Mouse (Mus musculus) ES-E14 (cell line): Measurements from ENCODE around the gene Tnnc2. TPM values are rescaled to one million over a fixed set of nuclear protein-coding genes. Genes with fewer than 3 reads are reported as not detected.

Source experiments
- DNase-seq: peaks from one replicate; pipeline ENCODE4 v3.0.0-alpha.2; 2013; ENCODE audit warnings: low read depth, low spot score
- H3K27ac ChIP-seq: 2 replicates; pipeline ENCODE4 v1.5.1; 2012; ENCODE audit warnings: low read depth, mild to moderate bottlenecking, low read length, moderate library complexity, mixed read lengths; ENCODE audit not compliant: poor library complexity, insufficient read depth, severe bottlenecking
- H3K36me3 ChIP-seq: 2 replicates; pipeline ENCODE4 v1.6.1; 2012; ENCODE audit warnings: mild to moderate bottlenecking, low read length, moderate library complexity, mixed read lengths; ENCODE audit not compliant: control insufficient read depth, poor library complexity, insufficient read depth, severe bottlenecking
- H3K4me1 ChIP-seq, 2 experiments: fragments of 150-350 bp in 1 of 2; sonication (generic) in 1 of 2; 2 replicates each; pipeline ENCODE4 v1.6.1; 2012; ENCODE audit warnings: low read length in 2 of 2, mild to moderate bottlenecking in 1 of 2, mixed read lengths in 1 of 2; ENCODE audit not compliant: control insufficient read depth in 2 of 2, insufficient read depth in 2 of 2, poor library complexity in 1 of 2
- H3K4me3 ChIP-seq, 2 experiments: fragments of 150-350 bp in 1 of 2; sonication (generic) in 1 of 2; 2 replicates each; pipeline ENCODE4 v1.5.1; 2012; ENCODE audit warnings: low read length in 2 of 2, low read depth in 1 of 2, mild to moderate bottlenecking in 1 of 2, mixed read lengths in 1 of 2; ENCODE audit not compliant: insufficient read depth in 1 of 2, poor library complexity in 1 of 2, severe bottlenecking in 1 of 2
- H3K9ac ChIP-seq: 2 replicates; pipeline ENCODE4 v1.6.1; 2012; ENCODE audit warnings: low read depth, mild to moderate bottlenecking, low read length, mixed read lengths; ENCODE audit not compliant: poor library complexity, insufficient read depth, severe bottlenecking
- H3K9me3 ChIP-seq: fragments of 150-350 bp; sonication (generic); 2 replicates; pipeline ENCODE4 v1.6.1; 2012; ENCODE audit warnings: low read depth, mild to moderate bottlenecking, low read length; ENCODE audit not compliant: control insufficient read depth, insufficient read depth
- CHD2 ChIP-seq: IDR thresholded peaks from 2 replicates; pipeline ENCODE4 v1.6.1; 2014; ENCODE audit warnings: mild to moderate bottlenecking, low read depth, low read length, inconsistent platforms
- HCFC1 ChIP-seq: IDR thresholded peaks from 2 replicates; pipeline ENCODE4 v1.6.1; 2012; ENCODE audit warnings: low read length, inconsistent platforms, borderline replicate concordance; ENCODE audit not compliant: insufficient read depth
- MAFK ChIP-seq: IDR thresholded peaks from 2 replicates; pipeline ENCODE4 v1.6.1; 2014; ENCODE audit warnings: mild to moderate bottlenecking, low read depth, low read length, inconsistent platforms; ENCODE audit not compliant: insufficient read depth
- ZC3H11A ChIP-seq: IDR thresholded peaks from 2 replicates; pipeline ENCODE4 v1.6.1; 2012; ENCODE audit warnings: low read depth, mild to moderate bottlenecking, inconsistent platforms, low read length, borderline replicate concordance
- ZNF384 ChIP-seq: IDR thresholded peaks from 2 replicates; pipeline ENCODE4 v1.6.1; 2012; ENCODE audit warnings: low read depth, low read length, inconsistent platforms
- in situ Hi-C, 2 experiments: fragments of 600-800 bp; cut with MboI; formaldehyde crosslinking; loops; one replicate each; pipeline ENCODE4 v1.15.1; 2025; ENCODE audit warnings: low sequenced_read_pairs in 2 of 2, inconsistent platforms in 1 of 2; ENCODE audit not compliant: unreplicated experiment in 2 of 2
- total RNA-seq: library from RNA; depleted of rRNA; stranded (reverse); fragments of 300-350 nt; gene quantifications from 2 replicates; pipeline ENCODE4 v1.2.3, GENCODE M21; 2012

Tnnc2 gene
- total RNA-seq, 1 experiment, result 1.7 TPM

GRCm38 (mm10) chr2:164784869-164785420, 5.2 kb upstream of the Tnnc2 start:
- no peak overlapping the region for H3K27ac ChIP-seq
- in situ Hi-C loops, result no loop called here

DNA sequence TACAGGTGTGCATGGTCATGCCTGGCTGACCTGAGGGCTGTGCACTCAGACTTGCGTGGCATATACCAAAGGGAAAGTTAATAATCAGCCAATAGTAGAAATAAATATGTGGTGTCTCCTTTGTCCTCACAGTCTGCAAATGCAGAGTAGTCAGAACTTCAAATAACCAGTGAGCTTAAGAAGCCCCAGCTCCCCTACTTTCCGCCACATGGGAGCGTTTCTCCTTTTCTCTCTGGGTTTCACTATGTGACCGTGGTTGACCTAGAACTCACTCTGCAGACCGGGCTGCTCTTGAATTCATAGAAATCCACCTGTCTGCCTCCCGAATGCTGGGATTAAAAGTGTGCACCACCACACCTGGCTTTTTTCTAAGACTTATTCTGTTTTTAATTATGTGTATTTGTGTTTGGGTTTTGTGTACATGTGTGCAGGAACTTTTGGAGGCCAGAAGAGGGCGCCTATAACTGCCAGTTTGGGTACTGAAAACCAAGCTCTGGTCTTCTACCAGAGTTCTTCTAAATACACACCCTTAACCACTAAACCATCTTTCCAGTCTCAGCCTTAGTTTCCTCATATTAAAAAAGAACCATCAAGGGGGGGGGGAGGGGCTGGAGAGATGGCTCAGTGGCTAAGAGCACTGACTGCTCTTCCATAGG, 4.3 kb upstream of the Tnnc2 start:
- H3K9me3 ChIP-seq, result no peaks in the 10 kb centered on the region
- no peak overlapping the region for H3K27ac ChIP-seq
- peaks cover 4 to 19% of the 10 kb centered on the region in 2 experiments for H3K4me1 ChIP-seq
- H3K36me3 ChIP-seq, result no peaks in the 10 kb centered on the region; the same call in 1 of the 2 replicates
- TF ChIP-seq ZC3H11A (no peak), HCFC1 (no peak), ZNF384 (no peak), CHD2 (no peak), MAFK (no peak)
- in situ Hi-C loops, result no loop called here
- DNase-seq, result no peak
- H3K4me3 ChIP-seq, result no peak overlapping the region
- no peak overlapping the region for H3K9ac ChIP-seq

More at GRCm38 (mm10) chr2:164784869-164785420, 5.2 kb upstream of the Tnnc2 start:
- DNase-seq, result no peak
- Histone ChIP-seq H3K9me3 (no peaks in the 10 kb centered on the region), H3K4me1 (peaks cover 5 to 21% of the 10 kb centered on the region in 2 experiments), H3K36me3 (no peaks in the 10 kb centered on the region; the same call in 1 of the 2 replicates), H3K4me3 (peak overlapping the region; percentile 74 to 90; a peak in 3 of 4 replicates), H3K9ac (no peak overlapping the region)
- no peak for TF ChIP-seq MAFK
- no peak for TF ChIP-seq CHD2
- no peak for TF ChIP-seq ZC3H11A
- no peak for TF ChIP-seq ZNF384
- no peak for TF ChIP-seq HCFC1

- Histone ChIP-seq H3K27ac (no peak overlapping the region), H3K9ac (no peak overlapping the region), H3K9me3 (no peaks in the 10 kb centered on the region), H3K4me1 (peaks cover 0 to 11% of the 10 kb centered on the region in 2 experiments; a peak in 2 of 4 replicates), H3K36me3 (no peaks in the 10 kb centered on the region), H3K4me3 (no peak overlapping the region)
- TF ChIP-seq CHD2 (no peak), MAFK (no peak), ZNF384 (no peak), ZC3H11A (no peak), HCFC1 (no peak)
- no peak for DNase-seq
- in situ Hi-C loops, result no loop called here
These were observed 2.1 kb upstream of the Tnnc2 start for GRCm38 (mm10) chr2:164781876-164782275.

- Histone ChIP-seq H3K9me3 (no peaks in the 10 kb centered on the region), H3K9ac (no peak overlapping the region), H3K27ac (no peak overlapping the region), H3K4me3 (no peak overlapping the region), H3K4me1 (peaks cover 0 to 10% of the 10 kb centered on the region in 2 experiments; a peak in 2 of 4 replicates), H3K36me3 (no peaks in the 10 kb centered on the region)
- in situ Hi-C loops, result no loop called here
- DNase-seq, result no peak
- no peak for TF ChIP-seq ZC3H11A
These were observed 958 bp downstream of the Tnnc2 start for GRCm38 (mm10) chr2:164778809-164779208.

DNA sequence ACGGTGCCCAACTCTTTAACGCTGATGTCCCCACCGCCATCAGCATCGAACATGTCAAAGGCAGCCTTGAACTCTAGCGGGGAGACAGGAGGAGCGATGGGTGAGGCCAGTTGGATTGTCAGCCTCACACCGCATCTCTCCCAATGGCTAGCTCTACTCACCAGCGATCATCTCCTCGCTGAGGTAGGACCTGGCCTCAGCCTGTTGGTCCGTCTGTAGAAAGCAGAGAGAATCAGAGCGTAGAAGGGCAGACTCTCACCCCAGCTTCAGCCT, 1.8 kb downstream of the Tnnc2 start:
- Histone ChIP-seq H3K4me1 (peaks cover 0 to 10% of the 10 kb centered on the region in 2 experiments; a peak in 2 of 4 replicates), H3K4me3 (no peak overlapping the region), H3K9ac (no peak overlapping the region), H3K36me3 (peaks cover 3% of the 10 kb centered on the region), H3K9me3 (no peaks in the 10 kb centered on the region), H3K27ac (no peak overlapping the region)
- TF ChIP-seq ZNF384 (no peak), HCFC1 (no peak), MAFK (no peak), CHD2 (no peak), ZC3H11A (no peak)
- in situ Hi-C loops, result no loop called here
- DNase-seq, result no peak
